Mouse (Mus musculus): ENCODE measurements at regions not wholly inside any gene's neighbourhood (a gene's known extent, or its start where the extent isn't known, plus 50 kb on each side); places are given as distances from the start of the nearest gene placed in this dataset.

DNA sequence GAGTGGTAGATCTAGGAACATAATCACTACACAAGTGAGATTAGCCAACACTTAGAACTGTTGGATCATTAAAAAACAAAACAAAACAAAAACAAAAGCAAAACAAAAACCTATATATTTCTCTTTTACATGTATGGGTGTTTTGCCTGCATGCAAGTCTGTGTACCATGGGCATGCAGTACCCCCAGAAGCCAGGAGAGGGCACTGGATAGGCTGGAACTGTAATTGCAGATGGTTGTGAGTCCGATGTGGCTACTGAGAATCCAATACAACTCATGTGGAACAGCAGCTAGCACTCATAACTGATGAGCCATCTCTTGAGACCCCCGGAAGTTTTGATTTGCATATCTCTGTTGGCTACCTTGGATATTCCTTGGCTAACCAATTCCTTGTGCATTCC, 148.6 kb upstream of the Slc38a2 start:
- TF ChIP-seq CTCF (IDR thresholded peaks at IDR 0.05; ENCODE audit: extremely low read depth, insufficient read depth, insufficient read length, insufficient replicate concordance) (peak; percentile 2; the same call in 1 of the 2 replicates), POLR2A (IDR thresholded peaks at IDR 0.05; ENCODE audit: low read depth, low read length) (no peak)
- H3K4me1 ChIP-seq (ENCODE audit: control insufficient read depth, insufficient read depth, insufficient read length) = no peaks in the 10 kb centered on the region
- no peak overlapping the region for H3K27ac ChIP-seq (ENCODE audit: insufficient read depth, low read length)
- peak in 1 of 2 experiments; percentile 11 for DNase-seq (ENCODE audit: low read depth in 1 of 2, low spot score in 2 of 2)
- H3K4me3 ChIP-seq (ENCODE audit: extremely low read depth, insufficient read depth, insufficient read length) = no peak overlapping the region
- 85% methylated on average over 2 of the region's 2 CpGs for WGBS
- no peaks in the 10 kb centered on the region for H3K27me3 ChIP-seq (ENCODE audit: control insufficient read depth, insufficient read depth, low read length)
- no peaks in the 10 kb centered on the region for H3K36me3 ChIP-seq (ENCODE audit: control insufficient read depth, insufficient read depth, low read length)

- Histone ChIP-seq H3K27ac (ENCODE audit: insufficient read depth, low read length) (no peak overlapping the region), H3K36me3 (ENCODE audit: control insufficient read depth, insufficient read depth, low read length) (no peaks in the 10 kb centered on the region), H3K4me3 (ENCODE audit: extremely low read depth, insufficient read depth, insufficient read length) (no peak overlapping the region), H3K4me1 (ENCODE audit: control insufficient read depth, insufficient read depth, insufficient read length) (no peaks in the 10 kb centered on the region; the same call in 1 of the 2 replicates), H3K27me3 (ENCODE audit: control insufficient read depth, insufficient read depth, low read length) (no peaks in the 10 kb centered on the region)
- WGBS = 88% methylated on average over 6 of the region's 6 CpGs
- DNase-seq (ENCODE audit: low read depth in 1 of 2, low spot score in 2 of 2) = no peak
- no peak for TF ChIP-seq POLR2A (IDR thresholded peaks at IDR 0.05; ENCODE audit: low read depth, low read length)
- no peak for TF ChIP-seq CTCF (IDR thresholded peaks at IDR 0.05; ENCODE audit: extremely low read depth, insufficient read depth, insufficient read length, insufficient replicate concordance)
These were observed 145.7 kb upstream of the Slc38a2 start for GRCm38 (mm10) chr15:96845221-96845620.

GRCm38 (mm10) chr15:96844290-96844689, 144.8 kb upstream of the Slc38a2 start:
- H3K27me3 ChIP-seq (ENCODE audit: control insufficient read depth, insufficient read depth, low read length) = no peaks in the 10 kb centered on the region
- no peak for DNase-seq (ENCODE audit: low read depth in 1 of 2, low spot score in 2 of 2)
- no peak overlapping the region for H3K4me3 ChIP-seq (ENCODE audit: extremely low read depth, insufficient read depth, insufficient read length)
- 87% methylated on average over 4 of the region's 4 CpGs for WGBS
- no peak overlapping the region for H3K27ac ChIP-seq (ENCODE audit: insufficient read depth, low read length)
- H3K4me1 ChIP-seq (ENCODE audit: control insufficient read depth, insufficient read depth, insufficient read length) = no peaks in the 10 kb centered on the region; the same call in 1 of the 2 replicates
- no peaks in the 10 kb centered on the region for H3K36me3 ChIP-seq (ENCODE audit: control insufficient read depth, insufficient read depth, low read length)
- TF ChIP-seq POLR2A (IDR thresholded peaks at IDR 0.05; ENCODE audit: low read depth, low read length) = no peak
- TF ChIP-seq CTCF (IDR thresholded peaks at IDR 0.05; ENCODE audit: extremely low read depth, insufficient read depth, insufficient read length, insufficient replicate concordance) = no peak

DNA sequence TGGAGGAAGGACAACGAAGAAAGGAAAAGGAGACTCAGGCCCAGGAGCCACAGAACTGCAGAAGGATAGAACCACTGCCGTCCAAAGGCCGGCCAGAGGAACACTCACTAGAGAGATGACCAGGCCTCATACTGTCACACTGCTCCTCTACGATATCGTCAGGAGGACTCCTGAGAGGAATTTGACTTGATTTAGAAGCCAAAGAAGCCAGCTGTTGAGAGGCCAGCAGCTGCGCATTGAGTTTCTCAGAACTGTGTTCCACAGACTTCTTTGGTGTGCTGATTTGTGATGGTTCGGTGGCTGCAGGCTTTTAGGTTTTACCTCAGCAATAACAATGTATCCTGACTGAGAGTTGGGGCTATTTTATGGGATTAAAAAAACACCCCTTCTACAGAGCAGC, 144.1 kb upstream of the Slc38a2 start:
- 92% methylated on average over 7 of the region's 7 CpGs for WGBS

DNA sequence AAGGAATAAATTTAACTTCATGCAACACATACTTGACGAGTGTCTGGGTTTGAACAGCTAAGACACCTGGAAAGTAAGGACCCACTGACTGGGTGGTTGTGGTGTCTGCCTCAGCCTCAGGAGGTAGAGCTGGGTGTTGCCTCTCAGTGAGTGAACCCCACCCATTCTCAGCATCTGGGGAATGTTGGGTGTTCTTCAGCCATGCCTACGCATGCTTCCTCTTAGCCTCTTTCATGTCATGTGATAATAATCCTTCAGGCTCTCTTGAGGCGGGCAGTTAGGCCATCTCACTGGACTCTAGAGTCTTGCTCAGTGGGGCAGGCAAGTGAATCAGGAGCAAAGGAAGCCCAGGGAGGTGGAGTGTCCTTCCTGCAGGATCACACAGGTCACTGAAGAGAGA, 143.4 kb upstream of the Slc38a2 start:
- 88% methylated on average over 3 of the region's 3 CpGs for WGBS
- no peak for TF ChIP-seq CTCF (IDR thresholded peaks at IDR 0.05; ENCODE audit: extremely low read depth, insufficient read depth, insufficient read length, insufficient replicate concordance)
- no peak for TF ChIP-seq POLR2A (IDR thresholded peaks at IDR 0.05; ENCODE audit: low read depth, low read length)
- Histone ChIP-seq H3K4me3 (ENCODE audit: extremely low read depth, insufficient read depth, insufficient read length) (no peak overlapping the region), H3K36me3 (ENCODE audit: control insufficient read depth, insufficient read depth, low read length) (no peaks in the 10 kb centered on the region), H3K27me3 (ENCODE audit: control insufficient read depth, insufficient read depth, low read length) (no peaks in the 10 kb centered on the region), H3K27ac (ENCODE audit: insufficient read depth, low read length) (no peak overlapping the region), H3K4me1 (ENCODE audit: control insufficient read depth, insufficient read depth, insufficient read length) (no peaks in the 10 kb centered on the region; the same call in 1 of the 2 replicates)
- DNase-seq (ENCODE audit: low read depth in 1 of 2, low spot score in 2 of 2) = no peak

More for the DNA sequence above, 144.1 kb upstream of the Slc38a2 start:
- no peak for DNase-seq (ENCODE audit: low read depth in 1 of 2, low spot score in 2 of 2)
- Histone ChIP-seq H3K4me3 (ENCODE audit: extremely low read depth, insufficient read depth, insufficient read length) (no peak overlapping the region), H3K4me1 (ENCODE audit: control insufficient read depth, insufficient read depth, insufficient read length) (no peaks in the 10 kb centered on the region; the same call in 1 of the 2 replicates), H3K27me3 (ENCODE audit: control insufficient read depth, insufficient read depth, low read length) (no peaks in the 10 kb centered on the region), H3K36me3 (ENCODE audit: control insufficient read depth, insufficient read depth, low read length) (no peaks in the 10 kb centered on the region), H3K27ac (ENCODE audit: insufficient read depth, low read length) (no peak overlapping the region)
- TF ChIP-seq POLR2A (IDR thresholded peaks at IDR 0.05; ENCODE audit: low read depth, low read length) = no peak
- no peak for TF ChIP-seq CTCF (IDR thresholded peaks at IDR 0.05; ENCODE audit: extremely low read depth, insufficient read depth, insufficient read length, insufficient replicate concordance)

- no peak overlapping the region for H3K27ac ChIP-seq (ENCODE audit: insufficient read depth, low read length)
- TF ChIP-seq POLR2A (IDR thresholded peaks at IDR 0.05; ENCODE audit: low read depth, low read length) = no peak
- no peak for TF ChIP-seq CTCF (IDR thresholded peaks at IDR 0.05; ENCODE audit: extremely low read depth, insufficient read depth, insufficient read length, insufficient replicate concordance)
- 95% methylated on average over 3 of the region's 3 CpGs for WGBS
- no peaks in the 10 kb centered on the region for H3K36me3 ChIP-seq (ENCODE audit: control insufficient read depth, insufficient read depth, low read length)
- no peaks in the 10 kb centered on the region for H3K27me3 ChIP-seq (ENCODE audit: control insufficient read depth, insufficient read depth, low read length)
- H3K4me1 ChIP-seq (ENCODE audit: control insufficient read depth, insufficient read depth, insufficient read length) = no peaks in the 10 kb centered on the region
- no peak overlapping the region for H3K4me3 ChIP-seq (ENCODE audit: extremely low read depth, insufficient read depth, insufficient read length)
- DNase-seq (ENCODE audit: low read depth in 1 of 2, low spot score in 2 of 2) = no peak
These were observed 137.1 kb upstream of the Slc38a2 start for GRCm38 (mm10) chr15:96836670-96837069.

DNA sequence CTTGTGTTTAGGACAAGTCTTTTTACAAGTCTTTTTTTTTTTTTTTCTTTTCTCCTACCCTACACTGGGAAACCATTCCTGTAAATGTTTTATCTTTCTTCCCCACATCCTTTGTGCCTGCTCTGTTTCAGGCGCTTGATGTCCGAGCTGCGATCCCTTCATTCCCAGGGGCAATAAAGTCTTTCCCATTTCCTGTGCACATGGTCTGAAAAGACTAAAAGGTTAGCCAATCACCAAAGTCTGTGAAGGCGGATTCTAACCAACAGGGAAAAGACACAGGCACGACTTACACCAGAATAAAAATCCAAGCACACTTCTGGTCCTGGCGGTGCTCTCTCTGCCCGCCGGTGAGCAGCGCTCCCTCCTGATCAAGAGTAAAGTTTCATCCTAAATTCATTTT, 135.3 kb upstream of the Slc38a2 start:
- DNase-seq (ENCODE audit: low read depth in 1 of 2, low spot score in 2 of 2) = no peak
- Histone ChIP-seq H3K27ac (ENCODE audit: insufficient read depth, low read length) (no peak overlapping the region), H3K4me1 (ENCODE audit: control insufficient read depth, insufficient read depth, insufficient read length) (no peaks in the 10 kb centered on the region), H3K27me3 (ENCODE audit: control insufficient read depth, insufficient read depth, low read length) (no peaks in the 10 kb centered on the region), H3K4me3 (ENCODE audit: extremely low read depth, insufficient read depth, insufficient read length) (no peak overlapping the region), H3K36me3 (ENCODE audit: control insufficient read depth, insufficient read depth, low read length) (no peaks in the 10 kb centered on the region)
- 85% methylated on average over 9 of the region's 9 CpGs for WGBS
- TF ChIP-seq CTCF (IDR thresholded peaks at IDR 0.05; ENCODE audit: extremely low read depth, insufficient read depth, insufficient read length, insufficient replicate concordance) (no peak), POLR2A (IDR thresholded peaks at IDR 0.05; ENCODE audit: low read depth, low read length) (no peak)
